Mouse (Mus musculus): ENCODE data around the gene Rab13. TPM values are rescaled to one million over a fixed set of nuclear protein-coding genes. Genes with fewer than 3 reads are reported as not detected.
"Not testable (repeated sequence)": the region's sequence is repeated elsewhere in the genome, so short reads cannot be mapped to it uniquely, and the experiment has no call there.

The Rab13 gene
- polyA plus RNA-seq, 1 experiment from 2014 or later: 38.9 TPM

DNA sequence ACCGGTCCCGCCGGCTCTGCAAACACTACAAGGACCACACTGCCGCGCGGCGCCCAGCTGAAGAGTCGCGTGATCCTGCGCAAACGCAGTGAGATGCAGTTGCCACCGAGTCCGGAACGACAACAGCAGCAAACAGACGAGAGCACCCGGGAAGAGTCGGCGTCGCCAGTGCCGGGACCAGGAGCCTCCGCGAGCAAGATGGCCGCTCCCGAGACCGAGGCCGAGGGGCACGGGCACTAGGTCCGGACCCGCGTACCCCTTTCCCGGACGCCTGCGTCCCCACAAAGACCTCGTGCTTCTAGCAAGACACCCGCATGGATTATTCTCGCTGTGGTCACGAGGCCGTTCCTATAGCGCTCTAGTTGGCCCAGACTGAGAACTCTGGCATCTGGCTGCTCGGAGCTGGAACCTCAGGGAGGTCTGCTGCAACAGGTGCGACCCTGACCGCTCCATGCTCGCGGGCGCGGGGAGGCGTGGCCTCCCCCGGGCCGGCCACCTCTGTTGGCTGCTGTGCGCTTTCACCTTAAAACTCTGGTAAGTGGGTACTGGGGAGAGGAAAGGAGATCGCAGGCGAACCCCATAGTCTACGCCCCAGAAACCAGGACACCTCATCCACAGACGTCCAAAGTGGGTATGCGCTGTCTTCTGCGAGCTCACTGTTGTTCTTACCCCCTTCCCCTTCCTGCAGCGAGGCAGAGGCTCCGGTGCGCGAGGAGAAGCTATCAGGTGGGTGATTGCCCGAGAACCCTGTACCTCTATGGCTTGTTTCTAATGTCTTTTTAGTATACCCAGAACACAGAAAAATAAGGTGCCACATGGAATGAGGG is 18.2 kb downstream of the Rab13 start, which contains the start of gene Jtb:
TSS of gene Jtb (plus strand) at position 91 of the 827 bp plus-strand sequence.
- WGBS: under 1% methylated on average over 61 of the region's 61 CpGs
- Histone ChIP-seq H3K27me3 (no peaks in the 10 kb centered on the region), H3K4me3 (peak within 1 kb of the TSS; percentile 87), H3K4me1 (peaks cover 8% of the 10 kb centered on the region), H3K9me3 (no peaks in the 10 kb centered on the region), H3K4me2 (peak within 1 kb of the TSS; percentile 81), H3K27ac (peak within 1 kb of the TSS; percentile 88), H3K36me3 (peaks cover 35% of the 10 kb centered on the region), H3K9ac (peak within 1 kb of the TSS; percentile 89)
- ATAC-seq (ENCODE audit: insufficient number of reproducible peaks, insufficient read depth, low FRiP score, low TSS enrichment, low read depth): peak; percentile 94

DNA sequence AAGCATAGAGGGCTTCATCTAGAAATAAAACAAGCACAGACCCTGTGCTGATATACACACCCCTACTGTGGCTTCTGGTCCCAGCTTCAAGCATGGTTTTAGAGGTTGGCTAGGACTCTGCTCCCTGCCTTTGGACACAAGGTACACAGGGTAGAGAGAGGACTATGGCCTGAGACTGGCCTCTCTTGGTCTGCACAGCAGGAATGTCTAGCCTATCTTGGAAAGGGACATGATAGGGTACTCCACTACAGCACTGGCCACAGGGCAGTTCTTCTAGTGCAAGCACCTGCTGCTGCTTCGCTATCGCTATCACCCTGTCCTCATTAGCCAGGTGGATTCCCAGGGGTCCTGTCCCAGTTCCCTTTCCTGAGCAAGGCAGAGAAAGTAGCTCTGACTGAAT is 27.8 kb downstream of the Rab13 start:
- WGBS: 95% methylated on average over 2 of the region's 2 CpGs
- H3K4me2 ChIP-seq: no peak overlapping the region
- H3K9ac ChIP-seq: no peak overlapping the region
- no peak overlapping the region for H3K27ac ChIP-seq
- no peak for ATAC-seq (ENCODE audit: insufficient number of reproducible peaks, insufficient read depth, low FRiP score, low TSS enrichment, low read depth)
- H3K27me3 ChIP-seq: no peaks in the 10 kb centered on the region
- H3K4me1 ChIP-seq: peaks cover 22% of the 10 kb centered on the region
- no peak overlapping the region for H3K4me3 ChIP-seq
- no peaks in the 10 kb centered on the region for H3K9me3 ChIP-seq
- H3K36me3 ChIP-seq: peaks cover 7% of the 10 kb centered on the region

DNA sequence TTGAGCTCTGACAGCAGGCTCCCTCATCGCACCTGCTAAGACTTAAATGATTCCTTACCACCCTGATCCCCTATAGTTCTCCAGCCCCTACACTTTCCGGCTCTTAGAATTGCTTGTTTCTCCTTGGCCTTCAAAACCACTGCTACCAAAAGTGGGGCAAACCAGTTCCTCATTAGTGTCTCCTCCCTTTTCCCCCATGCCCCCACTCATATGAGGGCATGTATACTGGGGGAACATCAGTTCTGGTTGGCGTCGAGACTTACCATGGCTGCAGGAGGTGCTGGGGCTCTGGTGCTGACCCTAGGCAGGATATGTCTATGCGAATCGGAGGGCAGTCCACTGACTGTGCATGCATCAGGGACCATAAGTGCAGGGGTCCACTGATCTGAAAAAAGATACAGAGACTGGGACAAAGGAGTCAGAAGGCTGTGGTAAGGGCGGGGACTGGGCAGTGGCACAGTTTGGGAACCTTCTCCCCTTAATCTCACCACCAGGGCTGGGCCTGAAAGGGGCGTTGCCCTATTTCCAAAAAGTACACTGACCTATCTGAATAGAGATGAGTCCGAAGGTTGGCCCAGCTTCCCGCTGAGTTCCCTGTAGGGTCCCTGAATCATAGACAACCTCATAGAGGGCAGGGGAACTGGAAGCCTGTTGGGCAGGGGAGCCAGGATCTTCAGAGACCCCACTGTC is 28.3 kb downstream of the Rab13 start:
- WGBS: 88% methylated on average over 10 of the region's 10 CpGs
- H3K27ac ChIP-seq: no peak overlapping the region
- no peak overlapping the region for H3K4me3 ChIP-seq
- no peaks in the 10 kb centered on the region for H3K27me3 ChIP-seq
- no peak overlapping the region for H3K9ac ChIP-seq
- peak overlapping the region; percentile 69 for H3K4me2 ChIP-seq
- no peak for ATAC-seq (ENCODE audit: insufficient number of reproducible peaks, insufficient read depth, low FRiP score, low TSS enrichment, low read depth)
- H3K36me3 ChIP-seq: 0 out of 2 replicates have a peak, but pooled peaks cover 3% of the 10 kb centered on the region
- H3K4me1 ChIP-seq: peaks cover 22% of the 10 kb centered on the region
- H3K9me3 ChIP-seq: no peaks in the 10 kb centered on the region

DNA sequence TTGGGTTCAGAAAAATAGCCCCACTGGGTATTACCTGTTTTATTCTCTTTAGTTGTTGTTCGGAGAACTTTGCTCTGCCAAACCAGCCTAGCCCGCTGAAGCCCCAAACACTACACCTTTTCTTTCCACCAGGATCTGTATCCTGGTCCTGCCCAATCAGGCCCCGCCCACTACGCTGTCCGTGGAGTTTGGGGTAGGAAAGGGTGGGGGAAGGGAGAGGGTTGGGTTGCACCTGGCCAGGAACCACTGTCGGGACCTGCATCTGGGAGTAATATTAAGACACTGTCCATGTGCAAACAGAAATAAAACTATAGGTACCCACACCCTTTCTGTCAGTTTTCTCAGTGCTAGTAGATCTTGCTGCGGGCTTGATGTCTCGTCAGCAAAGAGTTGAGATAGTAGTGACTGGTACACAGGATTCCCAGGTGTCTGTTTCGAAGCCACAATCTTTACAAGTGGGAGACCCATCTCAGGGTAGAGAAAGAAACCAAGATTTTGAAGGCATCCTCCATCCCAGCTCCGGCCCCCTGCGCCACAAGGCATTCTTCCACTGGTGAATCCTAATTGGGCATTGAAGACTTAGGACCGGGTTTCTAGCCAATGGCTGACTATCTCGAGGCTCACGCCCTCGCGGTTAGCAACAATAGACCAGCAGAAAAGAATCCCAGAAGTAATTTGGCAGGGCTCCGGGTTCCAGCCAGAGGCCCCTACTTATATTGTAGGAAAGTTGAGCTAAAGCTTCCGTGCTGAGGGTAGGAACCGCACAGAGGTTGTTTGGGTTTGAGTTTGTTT is 29.7 kb downstream of the Rab13 start, which contains the start of gene Creb3l4:
TSS of gene Creb3l4 (minus strand) at position 529 of the 792 bp plus-strand sequence.
- Histone ChIP-seq H3K9ac (peak within 1 kb of the TSS; percentile 60), H3K27ac (peak within 1 kb of the TSS; percentile 91), H3K9me3 (no peaks in the 10 kb centered on the region), H3K4me1 (peaks cover 27% of the 10 kb centered on the region), H3K27me3 (no peaks in the 10 kb centered on the region), H3K4me2 (peak within 1 kb of the TSS; percentile 69), H3K4me3 (peak within 1 kb of the TSS; percentile 40), H3K36me3 (no peaks in the 10 kb centered on the region)
- peak; percentile 63 for ATAC-seq (ENCODE audit: insufficient number of reproducible peaks, insufficient read depth, low FRiP score, low TSS enrichment, low read depth)
- 2% methylated on average over 19 of the region's 19 CpGs for WGBS

DNA sequence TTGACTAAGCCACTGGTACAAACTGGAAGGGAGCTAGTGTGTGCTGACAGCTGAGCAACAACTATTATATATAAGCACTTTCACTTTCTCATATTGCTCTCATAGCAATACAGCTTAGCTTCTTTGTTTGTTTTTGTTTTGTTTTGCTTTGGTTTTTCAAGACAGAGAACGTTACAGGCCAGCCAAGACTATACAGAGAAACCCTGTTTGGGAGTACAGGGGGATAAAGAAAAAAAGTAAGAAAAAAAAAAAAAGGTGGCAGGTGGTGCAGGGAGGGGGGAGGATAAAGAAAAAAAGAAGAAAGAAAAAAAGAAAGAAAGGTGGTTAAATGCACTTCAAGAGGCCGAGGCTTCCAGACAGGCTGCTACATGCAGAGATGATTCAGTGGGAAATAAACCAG is 31.9 kb downstream of the Rab13 start:
- H3K27me3 ChIP-seq: no peaks in the 10 kb centered on the region
- no peak overlapping the region for H3K4me2 ChIP-seq
- no peak overlapping the region for H3K9ac ChIP-seq
- H3K9me3 ChIP-seq: no peaks in the 10 kb centered on the region
- no peak for ATAC-seq (ENCODE audit: insufficient number of reproducible peaks, insufficient read depth, low FRiP score, low TSS enrichment, low read depth)
- WGBS: 60% methylated on average over 2 of the region's 2 CpGs
- peaks cover 40% of the 10 kb centered on the region for H3K4me1 ChIP-seq
- H3K27ac ChIP-seq: no peak overlapping the region
- H3K4me3 ChIP-seq: no peak overlapping the region
- peaks cover 11% of the 10 kb centered on the region for H3K36me3 ChIP-seq

DNA sequence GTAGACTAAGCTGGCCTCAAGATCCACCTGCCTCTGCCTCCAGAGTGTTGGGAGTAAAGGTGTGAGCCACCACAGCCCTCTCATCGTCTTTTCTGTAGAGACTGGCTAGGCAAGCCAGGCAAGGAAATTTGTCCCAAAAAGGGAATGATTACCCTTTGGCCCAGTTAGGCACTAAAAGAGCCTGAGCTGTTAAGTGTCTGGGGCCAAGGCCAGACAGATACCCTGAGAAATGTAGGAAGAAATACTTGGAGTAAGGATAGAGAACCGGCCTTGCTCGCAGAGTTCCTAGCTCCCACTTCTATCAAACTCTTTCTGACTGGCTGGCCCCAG is 34.1 kb downstream of the Rab13 start:
- H3K4me3 ChIP-seq: peak overlapping the region; percentile 77
- no peak for ATAC-seq (ENCODE audit: insufficient number of reproducible peaks, insufficient read depth, low FRiP score, low TSS enrichment, low read depth)
- under 1% methylated on average over 3 of the region's 3 CpGs for WGBS
- H3K9me3 ChIP-seq: no peaks in the 10 kb centered on the region
- peak overlapping the region; percentile 89 for H3K9ac ChIP-seq
- peak overlapping the region; percentile 92 for H3K4me2 ChIP-seq
- H3K4me1 ChIP-seq: peaks cover 34% of the 10 kb centered on the region
- H3K27ac ChIP-seq: peak overlapping the region; percentile 93
- no peaks in the 10 kb centered on the region for H3K27me3 ChIP-seq
- peaks cover 25% of the 10 kb centered on the region for H3K36me3 ChIP-seq

DNA sequence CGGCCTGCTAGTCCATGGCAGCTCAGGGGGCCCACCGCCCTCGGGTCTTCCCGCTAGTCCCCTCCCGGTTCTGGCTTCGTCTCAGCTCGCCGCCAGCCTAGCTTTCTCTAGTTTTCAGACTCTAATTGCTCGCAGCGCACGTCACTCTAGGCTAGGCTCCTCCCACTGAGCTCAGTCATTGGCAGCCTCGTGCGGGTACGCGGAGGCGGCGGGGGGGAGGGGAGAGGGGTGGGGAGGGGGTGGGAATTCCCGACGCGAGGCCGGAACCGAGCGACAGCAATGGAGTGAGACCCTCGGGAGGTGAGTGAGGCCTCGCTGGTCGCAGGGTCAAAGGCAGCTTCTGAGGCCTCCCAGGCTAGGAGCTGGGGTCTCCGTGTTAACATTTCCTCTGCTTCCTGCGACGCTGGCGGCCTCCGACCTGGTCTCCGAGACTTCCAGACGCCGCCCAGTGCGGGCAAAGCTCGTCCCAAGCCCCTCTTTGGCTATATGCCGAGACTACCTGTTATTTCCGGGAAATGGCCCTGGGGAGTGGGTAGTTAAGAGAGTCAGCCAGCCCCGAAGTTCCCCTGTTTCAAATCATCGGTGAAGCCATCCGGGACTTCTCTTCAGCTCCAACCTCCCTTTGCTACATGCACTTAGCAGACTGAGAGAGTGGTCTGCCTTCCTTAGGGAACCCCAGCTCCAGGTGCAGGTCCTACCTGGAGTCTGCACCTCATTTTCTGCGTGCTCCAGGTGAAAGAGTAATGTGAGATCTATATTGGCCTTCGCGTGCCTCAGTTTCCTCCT is 34.7 kb downstream of the Rab13 start, which contains the start of gene Slc39a1:
TSS of gene Slc39a1 (plus strand) at position 213 of the 786 bp plus-strand sequence.
- under 1% methylated on average over 41 of the region's 44 CpGs for WGBS

DNA sequence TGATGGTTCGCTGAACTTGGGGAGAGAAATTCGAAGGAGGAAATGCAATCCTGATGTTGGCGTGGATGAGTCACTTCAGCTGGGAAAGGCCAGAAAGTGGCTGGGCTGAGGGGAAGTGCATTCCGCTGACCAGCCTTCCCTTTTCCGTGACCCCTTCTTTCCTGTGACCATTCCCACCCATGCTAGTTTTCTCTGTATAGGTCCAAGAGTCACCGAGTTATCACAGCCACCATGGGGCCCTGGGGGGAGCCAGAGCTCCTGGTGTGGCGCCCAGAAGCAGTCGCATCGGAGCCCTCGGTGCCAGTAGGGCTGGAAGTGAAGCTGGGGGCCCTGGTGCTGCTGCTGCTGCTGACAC is 35.2 kb downstream of the Rab13 start:
- Histone ChIP-seq H3K4me1 (peaks cover 23% of the 10 kb centered on the region), H3K27me3 (no peaks in the 10 kb centered on the region), H3K36me3 (peaks cover 25% of the 10 kb centered on the region), H3K27ac (peak overlapping the region; percentile 93), H3K9ac (peak overlapping the region; percentile 89), H3K9me3 (no peaks in the 10 kb centered on the region), H3K4me3 (peak overlapping the region; percentile 77), H3K4me2 (peak overlapping the region; percentile 92)
- whole genome bisulfite sequencing: 7% methylated on average over 10 of the region's 10 CpGs
- ATAC-seq (ENCODE audit: insufficient number of reproducible peaks, insufficient read depth, low FRiP score, low TSS enrichment, low read depth): no peak

More for the DNA sequence above, 34.7 kb downstream of the Rab13 start, which contains the start of gene Slc39a1:
- peak within 1 kb of the TSS; percentile 92 for H3K4me2 ChIP-seq
- peaks cover 25% of the 10 kb centered on the region for H3K36me3 ChIP-seq
- H3K4me1 ChIP-seq: peaks cover 29% of the 10 kb centered on the region
- no peaks in the 10 kb centered on the region for H3K9me3 ChIP-seq
- H3K27ac ChIP-seq: peak within 1 kb of the TSS; percentile 93
- peak; percentile 91 for ATAC-seq (ENCODE audit: insufficient number of reproducible peaks, insufficient read depth, low FRiP score, low TSS enrichment, low read depth)
- peak within 1 kb of the TSS; percentile 77 for H3K4me3 ChIP-seq
- H3K9ac ChIP-seq: peak within 1 kb of the TSS; percentile 89
- no peaks in the 10 kb centered on the region for H3K27me3 ChIP-seq

DNA sequence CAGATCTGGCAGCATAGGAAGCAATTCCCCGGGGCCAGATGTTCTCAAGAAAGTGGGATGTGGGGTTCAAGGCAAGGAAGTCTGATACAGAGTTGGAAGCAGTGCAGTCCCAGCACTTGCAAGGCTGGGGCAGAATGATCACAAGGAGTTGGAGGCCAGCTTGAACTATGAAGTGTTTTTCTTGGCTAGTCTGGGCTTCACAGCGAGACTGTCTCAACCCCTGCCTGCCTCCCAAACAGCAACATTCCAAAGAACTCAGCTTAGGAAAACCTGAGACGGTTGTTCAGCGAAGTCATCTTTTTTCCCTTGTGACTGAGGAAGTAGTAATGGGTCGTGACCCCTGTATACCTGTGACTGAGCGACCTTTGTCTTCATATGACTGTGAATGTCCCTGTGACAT is 37.3 kb downstream of the Rab13 start:
- Histone ChIP-seq H3K4me3 (no peak overlapping the region), H3K4me2 (no peak overlapping the region), H3K9me3 (no peaks in the 10 kb centered on the region), H3K27ac (no peak overlapping the region), H3K4me1 (peaks cover 28% of the 10 kb centered on the region), H3K36me3 (peaks cover 25% of the 10 kb centered on the region), H3K9ac (no peak overlapping the region), H3K27me3 (no peaks in the 10 kb centered on the region)
- WGBS: 83% methylated on average over 6 of the region's 6 CpGs
- ATAC-seq (ENCODE audit: insufficient number of reproducible peaks, insufficient read depth, low FRiP score, low TSS enrichment, low read depth): no peak

DNA sequence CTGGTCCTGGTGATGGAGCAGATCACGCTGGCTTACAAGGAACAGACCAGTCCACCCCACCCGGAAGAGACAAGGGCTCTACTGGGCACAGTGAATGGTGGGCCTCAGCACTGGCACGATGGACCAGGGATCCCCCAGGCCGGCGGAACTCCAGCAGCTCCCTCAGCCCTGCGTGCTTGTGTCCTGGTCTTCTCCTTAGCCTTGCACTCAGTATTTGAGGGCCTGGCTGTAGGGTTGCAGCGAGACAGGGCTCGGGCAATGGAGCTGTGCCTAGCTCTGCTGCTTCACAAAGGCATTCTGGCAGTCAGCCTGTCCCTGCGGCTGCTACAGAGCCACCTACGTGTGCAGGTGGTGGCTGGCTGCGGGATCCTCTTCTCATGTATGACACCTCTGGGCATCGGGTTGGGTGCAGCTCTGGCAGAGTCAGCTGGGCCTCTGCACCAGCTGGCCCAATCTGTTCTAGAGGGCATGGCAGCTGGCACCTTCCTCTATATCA is 38.3 kb downstream of the Rab13 start:
- H3K9ac ChIP-seq; H3K4me3 ChIP-seq; H3K9me3 ChIP-seq; H3K4me2 ChIP-seq; H3K27ac ChIP-seq; ATAC-seq (ENCODE audit: insufficient number of reproducible peaks, insufficient read depth, low FRiP score, low TSS enrichment, low read depth); H3K27me3 ChIP-seq: not testable (repeated sequence)
- Histone ChIP-seq H3K36me3 (peaks cover 26% of the 10 kb centered on the region), H3K4me1 (peaks cover 36% of the 10 kb centered on the region)
- WGBS: 92% methylated on average over 10 of the region's 12 CpGs
